ENCODE assay signal across 8 mouse cellular contexts in genomic region chr16:36071071-36071449, GRCm38 (mm10). TPM values are rescaled to one million over a fixed set of nuclear protein-coding genes. Genes with fewer than 3 reads are reported as not detected.
DNase-seq lines count a peak whose midpoint lies in the region; ATAC-seq and TF ChIP-seq lines count a peak whose summit lies in the region.

No protein-coding gene starts in this region.

- no peak for TF ChIP-seq CTCF in bone marrow macrophage, adult 2 months (IDR thresholded peaks at IDR 0.05; ENCODE audit: low read depth, low read length)

- H3K9me3 ChIP-seq in kidney, embryonic 14.5 days (ENCODE audit: control insufficient read depth, low read length): no peaks in the 10 kb centered on the region
- no peaks in the 10 kb centered on the region for H3K9me3 ChIP-seq in hindbrain, embryonic 14.5 days (ENCODE audit: control insufficient read depth, low read length)
- H3K9me3 ChIP-seq in midbrain, embryonic 14.5 days (ENCODE audit: control insufficient read depth, low read length): no peaks in the 10 kb centered on the region

- H3K4me3 ChIP-seq in kidney, embryonic 14.5 days (ENCODE audit: low read length): peak overlapping the region; percentile 83
- H3K4me3 ChIP-seq in bone marrow macrophage, adult 2 months (ENCODE audit: insufficient read depth, low read length): peak overlapping the region; percentile 85
- peak overlapping the region; percentile 76 for H3K4me3 ChIP-seq in hindbrain, embryonic 14.5 days (replicated peaks; ENCODE audit: low read length)
- H3K4me3 ChIP-seq in midbrain, embryonic 14.5 days (replicated peaks; ENCODE audit: low read depth, low read length): peak overlapping the region; percentile 76

- ATAC-seq in kidney, embryonic 14.5 days (ENCODE audit: low FRiP score, low TSS enrichment): no peak; the same call in 1 of the 2 replicates
- no peak for ATAC-seq in hindbrain, embryonic 14.5 days (ENCODE audit: low FRiP score)
- no peak for ATAC-seq in midbrain, embryonic 14.5 days (ENCODE audit: low FRiP score, low TSS enrichment)

- 0% methylated on average over 14 of the region's 16 CpGs for WGBS in kidney, embryonic 14.5 days
- WGBS in hindbrain, embryonic 14.5 days: 0% methylated on average over 16 of the region's 16 CpGs
- WGBS in midbrain, embryonic 14.5 days: under 1% methylated on average over 16 of the region's 16 CpGs

- DNase-seq in kidney, adult 11 months: no peak
- DNase-seq in hindbrain, embryonic 14.5 days (ENCODE audit: low spot score): peak; percentile 27
- DNase-seq in midbrain, embryonic 14.5 days: no peak
- no peak for DNase-seq in layer of hippocampus, adult 9-10 months (ENCODE audit: low spot score)
- DNase-seq in spleen, adult 18-20 months: no peak
- no peak for DNase-seq in layer of hippocampus, adult 11-12 months (ENCODE audit: low spot score)

- peak overlapping the region; percentile 82 for H3K9ac ChIP-seq in kidney, embryonic 14.5 days (ENCODE audit: low read depth, low read length)
- peak overlapping the region; percentile 90 for H3K9ac ChIP-seq in hindbrain, embryonic 14.5 days
- peak overlapping the region; percentile 84 for H3K9ac ChIP-seq in midbrain, embryonic 14.5 days (replicated peaks; ENCODE audit: low read length)

- no peak for TF ChIP-seq POLR2A in bone marrow macrophage, adult 2 months (IDR thresholded peaks at IDR 0.05; ENCODE audit: borderline replicate concordance, low read depth, low read length)

- H3K27me3 ChIP-seq in kidney, embryonic 14.5 days (ENCODE audit: control insufficient read depth, insufficient read depth, low read length): no peaks in the 10 kb centered on the region
- no peaks in the 10 kb centered on the region for H3K27me3 ChIP-seq in hindbrain, embryonic 14.5 days (ENCODE audit: control insufficient read depth, insufficient read depth, low read length)
- no peaks in the 10 kb centered on the region for H3K27me3 ChIP-seq in midbrain, embryonic 14.5 days (ENCODE audit: control insufficient read depth, insufficient read depth, low read length)

- H3K4me2 ChIP-seq in kidney, embryonic 14.5 days (replicated peaks; ENCODE audit: low read depth, low read length): peak overlapping the region; percentile 70
- peak overlapping the region; percentile 85 for H3K4me2 ChIP-seq in hindbrain, embryonic 14.5 days (replicated peaks)
- peak overlapping the region; percentile 83 for H3K4me2 ChIP-seq in midbrain, embryonic 14.5 days (ENCODE audit: low read length)

- H3K27ac ChIP-seq in kidney, embryonic 14.5 days (ENCODE audit: low read depth, low read length): peak overlapping the region; percentile 98
- no peak overlapping the region; the same call in 1 of the 2 replicates for H3K27ac ChIP-seq in bone marrow macrophage, adult 2 months (ENCODE audit: insufficient read depth, low read depth, low read length)
- peak overlapping the region; percentile 100 for H3K27ac ChIP-seq in hindbrain, embryonic 14.5 days
- peak overlapping the region; percentile 99 for H3K27ac ChIP-seq in midbrain, embryonic 14.5 days (replicated peaks; ENCODE audit: low read depth, low read length)

- peaks cover 12% of the 10 kb centered on the region; the same call in 1 of the 2 replicates for H3K36me3 ChIP-seq in kidney, embryonic 14.5 days (ENCODE audit: control insufficient read depth, insufficient read depth, low read length)
- no peaks in the 10 kb centered on the region for H3K36me3 ChIP-seq in hindbrain, embryonic 14.5 days (replicated peaks; ENCODE audit: control insufficient read depth, insufficient read depth)
- H3K36me3 ChIP-seq in midbrain, embryonic 14.5 days (ENCODE audit: control insufficient read depth, insufficient read depth, low read length): no peaks in the 10 kb centered on the region

- H3K4me1 ChIP-seq in kidney, embryonic 14.5 days (ENCODE audit: control insufficient read depth, insufficient read depth, low read length): peaks cover 20% of the 10 kb centered on the region
- H3K4me1 ChIP-seq in bone marrow macrophage, adult 2 months (ENCODE audit: control insufficient read depth, insufficient read depth, low read length): peaks cover 36% of the 10 kb centered on the region
- peaks cover 19% of the 10 kb centered on the region for H3K4me1 ChIP-seq in hindbrain, embryonic 14.5 days (replicated peaks; ENCODE audit: control insufficient read depth, insufficient read depth, low read length)
- H3K4me1 ChIP-seq in midbrain, embryonic 14.5 days (ENCODE audit: control insufficient read depth, insufficient read depth, low read length): peaks cover 21% of the 10 kb centered on the region

RNA-seq across cellular contexts. Expression of gene Fam162a, which starts 0.3 kb away (rescaled TPM):
- 283 and 349 TPM in 2 replicates for polyA plus RNA-seq in kidney, embryonic 14.5 days (2014; fragmentation: Nextera tagmentation; extraction: Ambion mirVana)
- 49.2 and 57.1 TPM in 2 replicates for polyA plus RNA-seq in bone marrow macrophage, adult 2 months (2012; ENCODE audit: insufficient read depth, insufficient read length, missing spikeins)
- polyA plus RNA-seq in hindbrain, embryonic 14.5 days (2014; fragmentation: Nextera tagmentation; extraction: Ambion mirVana): 129 and 139 TPM in 2 replicates
- 126 and 132 TPM in 2 replicates for polyA plus RNA-seq in midbrain, embryonic 14.5 days (2014; fragmentation: Nextera tagmentation; extraction: Ambion mirVana)

RNA-seq across cellular contexts. Expression of gene Ccdc58, which starts 0.4 kb away (rescaled TPM):
- polyA plus RNA-seq in kidney, embryonic 14.5 days (2014; fragmentation: Nextera tagmentation; extraction: Ambion mirVana): 99.3 and 115 TPM in 2 replicates
- polyA plus RNA-seq in bone marrow macrophage, adult 2 months (2012; ENCODE audit: insufficient read depth, insufficient read length, missing spikeins): 19.6 and 33.8 TPM in 2 replicates
- polyA plus RNA-seq in hindbrain, embryonic 14.5 days (2014; fragmentation: Nextera tagmentation; extraction: Ambion mirVana): 25.8 and 26.8 TPM in 2 replicates
- polyA plus RNA-seq in midbrain, embryonic 14.5 days (2014; fragmentation: Nextera tagmentation; extraction: Ambion mirVana): 27.7 and 29.7 TPM in 2 replicates

RNA-seq across cellular contexts. Expression of gene Wdr5b, which starts 30.1 kb away (rescaled TPM):
- 8.6 and 9.6 TPM in 2 replicates for polyA plus RNA-seq in kidney, embryonic 14.5 days (2014; fragmentation: Nextera tagmentation; extraction: Ambion mirVana)
- 5.5 and 6.9 TPM in 2 replicates for polyA plus RNA-seq in bone marrow macrophage, adult 2 months (2012; ENCODE audit: insufficient read depth, insufficient read length, missing spikeins)
- polyA plus RNA-seq in hindbrain, embryonic 14.5 days (2014; fragmentation: Nextera tagmentation; extraction: Ambion mirVana): 12.9 and 13.7 TPM in 2 replicates
- polyA plus RNA-seq in midbrain, embryonic 14.5 days (2014; fragmentation: Nextera tagmentation; extraction: Ambion mirVana): 14.4 and 16.9 TPM in 2 replicates

RNA-seq across cellular contexts. Expression of gene Csta1, which starts 60.0 kb away (rescaled TPM):
- 0.13 TPM in 1 of 2 replicates, not detected in the other for polyA plus RNA-seq in kidney, embryonic 14.5 days (2014; fragmentation: Nextera tagmentation; extraction: Ambion mirVana)
- not detected in 2 replicates for polyA plus RNA-seq in bone marrow macrophage, adult 2 months (2012; ENCODE audit: insufficient read depth, insufficient read length, missing spikeins)
- not detected in 2 replicates for polyA plus RNA-seq in hindbrain, embryonic 14.5 days (2014; fragmentation: Nextera tagmentation; extraction: Ambion mirVana)
- not detected in 2 replicates for polyA plus RNA-seq in midbrain, embryonic 14.5 days (2014; fragmentation: Nextera tagmentation; extraction: Ambion mirVana)
